Mouse (Mus musculus): Measurements from ENCODE around the gene Tmem178b.

- TF ChIP-seq CTCF (IDR thresholded peaks at IDR 0.05; ENCODE audit: extremely low read depth, insufficient read depth, insufficient read length, insufficient replicate concordance) (no peak), POLR2A (IDR thresholded peaks at IDR 0.05; ENCODE audit: low read depth, low read length) (no peak)
Observed at GRCm38 (mm10) chr6:39890811-39891210, 17.7 kb downstream of the Tmem178b start.
